Mouse (Mus musculus): ENCODE results near the gene Utrn.

DNA sequence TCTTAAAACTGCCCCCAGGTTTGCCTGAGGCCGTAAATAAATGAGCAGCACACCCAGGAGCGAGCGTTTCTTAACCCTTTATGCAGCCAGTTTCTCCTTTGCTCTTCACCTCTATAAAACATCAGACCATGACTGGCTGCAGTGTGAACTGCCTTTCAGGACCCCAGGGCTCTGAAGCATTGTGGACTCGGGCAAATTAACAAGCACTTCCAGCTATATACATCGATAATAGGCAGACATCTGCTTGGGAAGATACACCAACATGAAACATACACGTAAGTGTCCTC is 110.5 kb downstream of the Utrn start:
- TF ChIP-seq CTCF (IDR thresholded peaks at IDR 0.05; ENCODE audit: low read depth) (no peak), EP300 (IDR thresholded peaks at IDR 0.05; ENCODE audit: low read depth) (no peak)
